Mouse (Mus musculus) adipocyte (in vitro differentiated cells): ENCODE results near the gene Hoxc8.

Experiments
- DNase-seq: peaks from one replicate; pipeline ENCODE4 v3.0.0-alpha.2; 2016; ENCODE audit warnings: low spot score

The Hoxc8 gene

GRCm38 (mm10) chr15:102965003-102965891 lies 25.2 kb upstream of the Hoxc8 start:
- DNase-seq, result no peak

- no peak for DNase-seq
These were observed 24.3 kb upstream of the Hoxc8 start for GRCm38 (mm10) chr15:102965892-102966775.

DNA sequence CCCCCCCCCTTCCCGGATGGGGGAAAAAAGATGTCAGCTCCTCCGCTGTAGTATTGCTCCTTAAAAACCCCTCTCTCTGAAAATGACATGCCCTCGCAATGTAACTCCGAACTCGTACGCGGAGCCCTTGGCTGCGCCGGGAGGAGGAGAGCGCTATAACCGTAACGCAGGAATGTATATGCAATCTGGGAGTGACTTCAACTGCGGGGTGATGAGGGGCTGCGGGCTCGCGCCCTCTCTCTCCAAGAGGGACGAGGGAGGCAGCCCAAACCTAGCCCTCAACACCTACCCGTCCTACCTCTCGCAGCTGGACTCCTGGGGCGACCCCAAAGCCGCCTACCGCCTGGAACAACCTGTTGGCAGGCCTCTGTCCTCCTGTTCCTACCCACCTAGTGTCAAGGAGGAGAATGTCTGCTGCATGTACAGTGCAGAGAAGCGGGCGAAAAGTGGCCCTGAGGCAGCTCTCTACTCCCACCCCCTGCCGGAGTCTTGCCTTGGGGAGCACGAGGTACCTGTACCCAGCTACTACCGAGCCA lies 23.6 kb upstream of the Hoxc8 start, which contains the start of gene Hoxc10:
Gene Hoxc10, plus strand, starts transcription at position 21 of the 536 bp plus-strand sequence.
- DNase-seq, result no peak

GRCm38 (mm10) chr15:102967312-102967510 lies 23.2 kb upstream of the Hoxc8 start, which contains the start of gene Hoxc5:
Hoxc5 (plus strand) TSS chr15:102967443.
- DNase-seq, result no peak

- DNase-seq, result no peak
These were observed 22.7 kb upstream of the Hoxc8 start for GRCm38 (mm10) chr15:102967511-102968397.

DNA sequence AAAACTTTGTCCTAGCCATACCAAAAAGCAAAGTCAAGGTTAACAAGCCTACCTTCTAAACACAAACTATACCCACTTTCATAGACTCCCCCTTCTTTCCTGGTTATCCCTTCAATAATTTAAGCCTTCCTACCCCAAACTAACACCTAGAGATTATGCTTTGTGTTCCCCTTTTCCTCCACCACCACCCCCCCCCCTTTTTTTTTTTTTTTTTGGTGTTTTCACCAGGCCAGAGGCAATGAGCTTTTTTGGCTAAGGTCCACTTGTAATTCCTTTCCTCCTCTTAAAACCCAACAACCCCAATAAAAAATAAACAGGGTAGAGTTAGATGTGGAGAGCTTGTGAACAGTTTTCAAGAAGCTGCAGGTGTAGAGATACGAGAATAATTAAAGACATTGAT lies 21.1 kb upstream of the Hoxc8 start:
- DNase-seq, result no peak

DNA sequence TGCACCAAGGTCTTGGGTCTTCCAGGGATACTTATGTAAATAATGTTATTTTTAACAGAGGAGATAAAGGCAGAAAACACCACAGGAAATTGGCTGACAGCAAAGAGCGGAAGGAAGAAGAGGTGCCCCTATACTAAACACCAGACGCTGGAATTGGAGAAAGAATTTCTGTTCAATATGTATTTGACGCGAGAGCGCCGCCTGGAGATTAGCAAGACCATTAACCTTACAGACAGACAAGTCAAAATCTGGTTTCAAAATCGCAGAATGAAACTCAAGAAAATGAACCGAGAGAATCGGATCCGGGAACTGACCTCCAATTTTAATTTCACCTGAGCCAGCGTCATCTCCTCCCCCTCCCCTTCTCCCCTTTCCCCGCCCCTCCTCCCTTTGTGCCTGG lies 19.7 kb upstream of the Hoxc8 start:
- peak; percentile 73 for DNase-seq

- no peak for DNase-seq
These were observed 18.2 kb upstream of the Hoxc8 start for GRCm38 (mm10) chr15:102972254-102972653.

GRCm38 (mm10) chr15:102972753-102973152 lies 17.7 kb upstream of the Hoxc8 start:
- DNase-seq, result no peak

DNA sequence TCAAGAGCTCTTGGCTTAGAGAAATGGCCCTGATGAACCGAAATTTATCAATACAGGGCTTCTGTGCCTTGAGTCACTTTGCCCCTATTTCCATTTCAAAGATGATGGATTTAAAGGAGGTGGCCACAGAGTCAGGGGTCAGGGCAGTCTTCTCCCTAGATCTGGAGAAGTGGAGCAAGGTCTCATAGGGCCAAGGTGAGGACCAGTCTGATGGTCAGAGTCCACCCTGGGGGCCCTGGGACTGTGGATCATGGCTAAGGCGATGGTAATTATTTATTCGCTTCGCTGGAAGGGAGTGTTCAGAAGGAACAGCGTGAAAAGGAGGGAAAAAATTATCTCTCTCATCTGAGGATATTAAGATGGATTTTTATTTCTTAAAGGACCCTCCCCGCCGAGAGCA lies 15.4 kb upstream of the Hoxc8 start:
- DNase-seq, result no peak

DNA sequence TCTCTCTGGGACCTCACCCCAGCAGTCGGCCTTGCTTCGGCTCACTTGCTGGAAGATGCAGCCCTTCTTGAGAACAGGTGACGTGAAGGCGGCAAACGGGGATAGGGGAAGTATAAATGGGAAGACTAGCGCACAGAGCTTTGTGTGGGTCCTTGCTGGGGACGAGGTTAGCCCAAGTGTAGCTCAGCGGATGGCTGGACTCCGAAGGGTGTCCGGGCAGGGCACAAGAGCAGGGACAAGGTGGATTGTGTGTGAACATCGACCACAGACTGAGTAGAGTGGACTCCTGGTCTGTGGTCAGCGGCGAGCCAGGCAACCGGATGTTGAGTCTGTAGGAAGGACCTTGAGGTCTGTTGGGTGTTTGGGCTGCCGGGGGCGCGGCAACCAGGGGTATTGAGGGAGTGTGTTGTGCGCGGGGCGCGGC lies 14.7 kb upstream of the Hoxc8 start:
- DNase-seq, result no peak

- DNase-seq, result no peak
These were observed 14.2 kb upstream of the Hoxc8 start, which contains the start of gene Hoxc9 for GRCm38 (mm10) chr15:102976171-102976570. Hoxc9 (plus strand) TSS chr15:102976439.

DNA sequence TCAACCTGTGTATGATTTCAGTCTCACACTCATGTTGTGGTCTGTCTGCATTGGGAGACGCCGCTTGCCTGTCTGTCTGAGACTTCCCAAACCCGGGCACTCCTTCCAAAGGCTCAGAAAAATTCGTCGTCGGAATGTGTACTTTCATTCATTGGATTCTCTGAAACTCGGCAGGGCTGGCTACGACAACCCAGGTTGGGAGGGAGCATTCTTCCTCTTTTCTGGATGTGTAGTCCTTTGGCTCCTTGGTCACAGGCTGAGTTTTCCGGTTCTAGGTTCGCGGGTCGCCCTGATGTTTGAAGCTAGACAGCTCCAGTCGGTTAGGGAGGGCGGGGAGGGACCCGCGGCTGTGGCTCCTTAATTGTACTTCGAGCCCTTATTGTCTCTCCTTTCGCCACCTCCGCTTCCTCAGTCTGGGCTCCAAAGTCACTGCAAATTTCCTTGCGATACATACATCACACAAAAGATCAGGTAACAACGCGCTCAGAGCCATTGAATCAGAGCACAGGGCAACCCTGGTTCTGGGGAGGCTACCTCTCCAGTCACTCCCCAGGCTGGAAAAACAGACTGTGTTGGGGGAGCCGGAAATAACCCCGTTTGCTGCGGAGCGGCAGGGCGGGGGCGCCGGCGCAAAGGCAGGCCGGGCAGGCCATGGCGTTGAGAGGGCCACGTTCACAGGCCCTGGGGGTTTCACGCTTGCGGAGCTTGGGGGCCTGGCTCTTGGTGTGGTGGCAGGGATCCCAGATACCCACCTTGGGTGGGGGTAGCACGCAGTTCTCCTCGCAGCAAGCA lies 13.6 kb upstream of the Hoxc8 start:
- no peak for DNase-seq

- DNase-seq, result no peak
These were observed 12.9 kb upstream of the Hoxc8 start for GRCm38 (mm10) chr15:102977423-102977974.

DNA sequence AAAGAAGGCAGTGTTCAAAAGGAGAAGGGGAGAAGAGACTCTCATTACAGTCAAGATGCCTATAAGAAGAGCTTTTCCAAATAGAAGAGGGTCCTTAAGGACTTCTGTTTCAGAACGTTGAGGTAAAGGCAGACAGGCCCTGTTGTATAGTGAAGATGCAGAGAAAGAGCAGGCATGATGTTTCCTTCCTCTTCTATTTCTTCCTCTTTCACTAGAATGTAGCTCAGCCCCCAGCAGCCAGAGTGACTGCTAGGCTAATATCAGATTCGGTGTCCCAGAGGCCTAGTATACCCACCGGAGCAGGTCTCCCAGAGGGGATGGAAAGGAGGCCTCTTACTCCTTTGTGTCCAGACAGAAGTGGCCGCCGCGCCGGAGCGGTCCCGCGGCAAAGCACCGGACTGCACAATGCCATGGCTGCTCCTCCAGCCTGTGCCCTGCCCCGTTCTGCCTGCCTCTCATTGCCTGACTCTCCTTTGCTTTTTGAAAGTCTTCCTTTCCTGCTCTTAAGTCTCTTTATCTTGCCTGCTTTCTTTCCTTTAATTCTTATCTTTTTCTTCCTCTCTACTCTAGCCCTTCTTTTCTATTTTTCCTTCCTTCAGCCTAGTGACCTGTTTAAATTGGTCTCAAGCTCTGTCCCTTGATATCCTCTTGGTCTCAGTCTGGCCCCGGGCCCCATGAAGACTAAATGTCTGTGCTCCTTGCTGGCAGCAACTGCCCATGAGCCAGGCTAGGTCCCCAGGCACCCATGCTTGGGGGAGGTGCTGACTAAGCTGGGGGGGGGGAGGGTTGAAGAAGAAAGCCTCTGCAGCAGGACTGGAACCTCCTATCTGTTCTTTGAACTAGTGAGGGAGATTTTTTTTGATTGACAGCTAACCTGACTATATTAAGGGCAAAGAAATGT lies 11.5 kb upstream of the Hoxc8 start:
- no peak for DNase-seq

DNA sequence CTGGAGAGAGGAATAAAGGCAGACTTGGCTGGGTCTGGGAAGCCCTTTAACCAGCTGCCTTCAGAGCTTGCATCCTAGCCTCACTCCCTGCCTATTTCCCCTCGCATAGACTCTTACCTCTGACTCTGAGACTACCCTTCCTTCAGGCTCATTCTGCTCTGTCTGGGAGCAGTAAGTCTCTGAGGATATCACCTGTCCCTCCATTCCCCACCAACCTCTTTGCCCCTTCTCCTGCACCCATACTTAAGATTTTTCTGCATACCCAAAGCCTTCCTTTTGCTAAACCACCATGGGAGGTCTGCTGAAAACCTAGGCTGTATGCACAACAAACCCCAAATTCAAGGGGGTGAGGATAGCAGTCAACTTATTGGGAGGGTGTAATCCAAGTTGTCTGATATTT lies 10.5 kb upstream of the Hoxc8 start:
- no peak for DNase-seq

DNA sequence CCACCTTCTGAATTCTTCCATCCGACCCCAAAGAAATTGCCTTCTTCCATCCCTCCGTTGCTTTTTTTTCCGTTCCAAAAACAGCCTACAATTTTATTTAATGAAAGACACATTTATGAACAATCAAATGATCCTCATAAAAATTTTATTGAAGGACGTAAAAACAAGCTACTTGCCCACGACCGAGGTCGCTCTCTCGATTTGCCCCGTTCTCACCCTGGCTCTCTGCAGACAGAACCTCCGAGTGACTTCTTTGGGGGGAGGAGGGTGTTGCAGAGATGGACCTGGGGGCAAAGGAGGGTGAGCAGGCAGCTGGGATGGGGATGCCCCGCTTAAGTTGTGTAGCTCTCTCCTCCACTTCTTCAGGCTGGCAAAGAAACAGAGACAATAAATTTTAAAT lies 10.1 kb upstream of the Hoxc8 start:
- no peak for DNase-seq

GRCm38 (mm10) chr15:102980912-102981311 lies 9.5 kb upstream of the Hoxc8 start:
- no peak for DNase-seq
